Mouse (Mus musculus) large intestine, adult 2 months (tissue): ENCODE results near the gene Utp3. TPM values are rescaled to one million over a fixed set of nuclear protein-coding genes. Genes with fewer than 3 reads are reported as not detected.

Experiments
- DNase-seq: peaks from one replicate; pipeline ENCODE4 v3.0.0-alpha.2; 2012; ENCODE audit warnings: low read depth, low spot score
- WGBS: fragments of 180-500 bp; shearing (Covaris S2); methylation state at CpG from one replicate; pipeline ENCODE4 v1.1.7; 2018; 5-methylcytosine and 5-hydroxymethylcytosine counted together
- polyA plus RNA-seq: library from polyadenylated mRNA; depleted of rRNA; stranded (reverse); fragments of >200 nt; gene quantifications from 2 replicates; pipeline ENCODE4 v1.2.3, GENCODE M21; 2012; rRNA removed

Utp3 gene
- polyA plus RNA-seq, 1 experiment = 6.0 TPM

GRCm38 (mm10) chr5:88604046-88604445, 49.8 kb downstream of the Utp3 start:
- 93% methylated on average over 3 of the region's 3 CpGs for WGBS
- DNase-seq = no peak

- WGBS = 95% methylated on average over 7 of the region's 7 CpGs
- no peak for DNase-seq
Measured at GRCm38 (mm10) chr5:88604641-88605358, 50.5 kb downstream of the Utp3 start.

Other genes starting within 250 kb of the Utp3 start
- not detected in 2 replicates for gene Prol1, start 237.2 kb upstream of the Utp3 start, polyA plus RNA-seq
- not detected in 2 replicates for gene Amtn, start 178.4 kb upstream of the Utp3 start, polyA plus RNA-seq
- gene Ambn, start 98.5 kb upstream of the Utp3 start, polyA plus RNA-seq = not detected in 2 replicates
- 0.04 TPM in 1 of 2 replicates, not detected in the other for gene Enam, start 66.5 kb upstream of the Utp3 start, polyA plus RNA-seq
- 949 and 1,956 TPM in 2 replicates for gene Jchain, start 26.6 kb upstream of the Utp3 start, polyA plus RNA-seq
- 4.9 and 7.6 TPM in 2 replicates for gene Rufy3, start 10.6 kb downstream of the Utp3 start, polyA plus RNA-seq
- gene Grsf1, start 121.7 kb downstream of the Utp3 start, polyA plus RNA-seq = 11.4 and 15.7 TPM in 2 replicates
- 4.0 and 5.7 TPM in 2 replicates for gene Mob1b, start 166.4 kb downstream of the Utp3 start, polyA plus RNA-seq
- 4.1 and 5.1 TPM in 2 replicates for gene Dck, start 210.5 kb downstream of the Utp3 start, polyA plus RNA-seq